Mouse (Mus musculus) central nervous system, embryonic 14 days (tissue): Measurements from ENCODE around the gene Dynlt1a. TPM values are rescaled to one million over a fixed set of nuclear protein-coding genes. Genes with fewer than 3 reads are reported as not detected.

Experiments used
- polyA plus RNA-seq: library from polyadenylated mRNA; depleted of rRNA; stranded (reverse); fragments of >200 nt; gene quantifications from 2 replicates; pipeline ENCODE4 v1.2.3, GENCODE M21; 2012; rRNA removed

Dynlt1a gene
- 51.3 and 59.3 TPM in 2 replicates for polyA plus RNA-seq

GRCm38 (mm10) chr17:6317339-6317985 lies at the start of gene Dynlt1a:
Gene Dynlt1a, minus strand, starts transcription at chr17:6317500.

GRCm38 (mm10) chr17:6256400-6257069 lies 60.8 kb downstream of the Dynlt1a start, which contains the start of gene Tmem181a:
Gene Tmem181a, plus strand, starts transcription at chr17:6256860.

Other genes with a start within 250 kb of the Dynlt1a start
- gene Serac1, start 237.8 kb downstream of the Dynlt1a start, polyA plus RNA-seq = 25.1 and 25.2 TPM in 2 replicates
- gene Gtf2h5, start 237.7 kb downstream of the Dynlt1a start, polyA plus RNA-seq = 106 and 111 TPM in 2 replicates
- 134 and 143 TPM in 2 replicates for gene Tulp4, start 211.1 kb downstream of the Dynlt1a start, polyA plus RNA-seq
- gene Tmem181a, start 60.6 kb downstream of the Dynlt1a start, polyA plus RNA-seq = 30.7 and 32.9 TPM in 2 replicates
- gene Dynlt1b, start 112.6 kb upstream of the Dynlt1a start, polyA plus RNA-seq = 853 and 911 TPM in 2 replicates